Mouse (Mus musculus): ENCODE measurements around the gene Itgal. TPM values are rescaled to one million over a fixed set of nuclear protein-coding genes. Genes with fewer than 3 reads are reported as not detected.
"Not testable (repeated sequence)": the region's sequence is repeated elsewhere in the genome, so short reads cannot be mapped to it uniquely, and the experiment has no call there.

Itgal gene
- 1.5 and 1.9 TPM in 2 replicates for polyA plus RNA-seq (2015; fragmentation: Nextera tagmentation; extraction: Ambion mirVana)

DNA sequence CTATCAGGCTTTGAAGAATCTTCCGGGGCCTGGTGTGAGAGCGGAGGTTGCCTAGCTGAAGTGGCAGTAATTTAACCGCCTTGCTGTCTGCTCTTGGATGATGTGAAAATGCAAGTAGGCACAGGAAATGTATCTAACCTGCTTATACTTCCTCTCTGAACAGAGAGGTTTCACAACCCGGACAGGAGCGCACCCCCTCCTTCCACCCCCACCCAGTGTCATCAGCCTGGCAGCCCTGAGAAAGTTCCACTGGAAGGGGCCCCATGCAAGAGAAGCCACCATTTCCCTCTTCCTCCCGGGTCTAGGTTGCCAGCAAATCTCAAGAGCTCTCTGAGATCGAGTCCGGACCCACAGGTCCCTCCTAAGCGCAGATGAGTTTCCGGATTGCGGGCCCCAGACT is at the start of gene Itgal:
Gene Itgal (plus strand): TSS at position 163 of the 400 bp plus-strand sequence.
- no peak for ATAC-seq (ENCODE audit: insufficient number of reproducible peaks, low FRiP score, low TSS enrichment, low read depth)
- Histone ChIP-seq H3K27me3 (no peaks in the 10 kb centered on the region), H3K9ac (no peak within 1 kb of the TSS), H3K4me3 (replicated peaks) (no peak within 1 kb of the TSS), H3K9me3 (replicated peaks) (no peaks in the 10 kb centered on the region), H3K27ac (replicated peaks) (no peak within 1 kb of the TSS), H3K4me1 (no peaks in the 10 kb centered on the region), H3K36me3 (no peaks in the 10 kb centered on the region), H3K4me2 (replicated peaks) (no peak within 1 kb of the TSS)
- 81% methylated on average over 11 of the region's 11 CpGs for WGBS

DNA sequence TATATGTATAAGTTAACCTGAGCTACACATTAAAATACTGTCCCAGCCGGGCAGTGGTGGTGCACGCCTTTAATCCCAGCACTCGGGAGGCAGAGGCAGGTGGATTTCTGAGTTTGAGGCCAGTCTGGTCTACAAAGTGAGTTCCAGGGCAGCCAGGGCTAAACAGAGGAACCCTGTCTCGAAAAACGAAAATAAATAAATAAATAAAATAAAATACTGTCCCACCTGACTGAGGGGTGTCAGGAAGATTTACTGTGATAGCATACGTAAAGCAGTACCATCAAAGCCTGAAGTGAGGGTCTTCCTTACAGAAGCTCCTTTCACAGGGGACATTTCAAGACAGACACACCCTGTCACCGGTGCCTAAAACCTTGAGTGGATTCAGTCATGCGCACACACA is 45.5 kb upstream of the Itgal start:
- not testable (repeated sequence) for H3K27me3 ChIP-seq; ATAC-seq (ENCODE audit: insufficient number of reproducible peaks, low FRiP score, low TSS enrichment, low read depth); H3K9me3 ChIP-seq (replicated peaks); H3K9ac ChIP-seq; H3K4me2 ChIP-seq (replicated peaks); H3K4me3 ChIP-seq (replicated peaks); H3K27ac ChIP-seq (replicated peaks)
- Histone ChIP-seq H3K36me3 (peaks cover 32% of the 10 kb centered on the region), H3K4me1 (peaks cover 31% of the 10 kb centered on the region)
- WGBS = 90% methylated on average over 8 of the region's 8 CpGs

DNA sequence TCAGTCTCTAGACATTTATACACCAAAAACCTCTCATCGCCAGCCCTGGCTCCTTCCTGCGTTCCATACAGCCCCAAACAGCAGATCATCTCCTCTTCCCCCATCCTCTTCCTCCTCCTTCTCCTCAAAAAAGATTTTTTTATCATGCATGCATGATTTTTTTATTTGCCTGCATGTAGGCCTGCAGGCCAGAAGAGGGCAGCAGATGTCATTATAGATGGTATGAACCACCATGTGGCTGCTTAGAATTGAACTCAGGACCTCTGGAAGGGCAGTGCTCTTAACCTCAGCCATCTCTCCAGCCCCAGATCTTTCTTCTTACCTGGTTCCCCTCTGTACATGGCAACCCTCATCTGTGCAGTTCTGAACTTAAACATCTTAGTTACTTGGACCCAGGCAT is 43.6 kb upstream of the Itgal start:
- no peak overlapping the region for H3K9ac ChIP-seq
- H3K4me3 ChIP-seq (replicated peaks) = no peak overlapping the region
- H3K27me3 ChIP-seq = no peaks in the 10 kb centered on the region
- ATAC-seq (ENCODE audit: insufficient number of reproducible peaks, low FRiP score, low TSS enrichment, low read depth) = no peak
- H3K4me1 ChIP-seq = peaks cover 17% of the 10 kb centered on the region
- no peak overlapping the region for H3K27ac ChIP-seq (replicated peaks)
- no peaks in the 10 kb centered on the region for H3K9me3 ChIP-seq (replicated peaks)
- H3K4me2 ChIP-seq (replicated peaks) = no peak overlapping the region
- H3K36me3 ChIP-seq = peaks cover 34% of the 10 kb centered on the region
- 90% methylated on average over 2 of the region's 2 CpGs for WGBS

DNA sequence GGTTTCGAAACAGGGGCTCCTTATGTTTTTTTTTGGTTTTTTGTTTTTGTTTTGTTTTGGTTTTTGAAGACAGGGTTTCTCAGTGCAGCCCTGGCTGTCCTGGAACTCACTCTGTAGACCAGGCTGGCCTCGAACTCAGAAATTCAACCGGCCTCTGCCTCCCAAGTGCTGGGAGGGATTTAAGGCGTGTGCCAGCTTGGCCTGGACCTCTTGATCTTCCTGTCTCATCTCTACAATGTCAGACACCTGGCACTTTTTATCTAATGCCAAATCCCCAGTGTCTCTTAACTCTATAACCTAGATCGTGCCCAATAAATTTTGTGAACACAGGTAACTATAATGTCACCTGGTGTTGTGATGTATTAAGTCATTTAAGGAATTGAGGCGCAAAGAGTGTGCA is 42.7 kb upstream of the Itgal start:
- peak overlapping the region; percentile 54; the same call in 1 of the 2 replicates for H3K9ac ChIP-seq
- ATAC-seq (ENCODE audit: insufficient number of reproducible peaks, low FRiP score, low TSS enrichment, low read depth) = no peak
- H3K27me3 ChIP-seq = no peaks in the 10 kb centered on the region
- H3K9me3 ChIP-seq (replicated peaks) = no peaks in the 10 kb centered on the region
- H3K4me3 ChIP-seq (replicated peaks) = peak overlapping the region; percentile 62
- H3K36me3 ChIP-seq = peaks cover 25% of the 10 kb centered on the region; the same call in 1 of the 2 replicates
- 70% methylated on average over 6 of the region's 6 CpGs for WGBS
- peak overlapping the region; percentile 91 for H3K27ac ChIP-seq (replicated peaks)
- H3K4me1 ChIP-seq = peaks cover 17% of the 10 kb centered on the region
- H3K4me2 ChIP-seq (replicated peaks) = peak overlapping the region; percentile 95

DNA sequence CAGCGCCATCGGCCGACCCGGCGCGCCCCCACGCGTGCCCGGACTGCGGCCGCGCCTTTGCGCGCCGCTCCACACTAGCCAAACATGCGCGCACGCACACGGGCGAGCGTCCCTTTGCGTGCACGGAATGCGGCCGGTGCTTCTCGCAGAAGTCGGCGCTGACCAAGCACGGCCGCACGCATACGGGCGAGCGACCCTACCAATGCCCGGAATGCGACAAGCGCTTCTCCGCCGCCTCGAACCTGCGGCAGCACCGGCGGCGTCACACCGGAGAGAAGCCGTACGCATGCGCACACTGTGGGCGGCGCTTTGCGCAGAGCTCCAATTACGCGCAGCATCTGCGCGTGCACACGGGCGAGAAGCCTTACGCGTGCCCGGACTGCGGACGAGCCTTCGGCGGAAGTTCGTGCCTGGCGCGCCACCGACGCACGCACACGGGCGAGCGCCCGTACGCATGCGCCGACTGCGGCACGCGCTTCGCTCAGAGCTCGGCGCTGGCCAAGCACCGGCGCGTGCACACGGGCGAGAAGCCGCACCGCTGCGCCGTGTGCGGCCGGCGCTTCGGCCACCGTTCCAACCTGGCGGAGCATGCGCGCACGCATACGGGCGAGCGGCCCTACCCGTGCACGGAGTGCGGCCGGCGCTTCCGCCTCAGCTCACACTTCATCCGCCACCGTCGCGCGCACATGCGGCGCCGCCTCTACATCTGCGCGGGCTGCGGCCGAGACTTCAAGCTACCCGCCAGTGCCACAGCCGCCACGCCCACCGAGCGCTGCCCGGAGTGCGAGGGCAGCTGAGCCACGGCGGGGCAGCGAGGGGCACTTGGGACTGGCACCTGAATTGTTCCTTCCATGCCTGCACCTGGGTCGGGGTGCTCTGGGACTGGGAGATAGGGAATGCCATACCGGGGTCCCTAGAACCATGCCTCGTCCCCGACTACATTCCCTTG is 42.0 kb upstream of the Itgal start:
- Histone ChIP-seq H3K9me3 (replicated peaks) (no peaks in the 10 kb centered on the region), H3K4me3 (replicated peaks) (peak overlapping the region; percentile 62), H3K4me2 (replicated peaks) (peak overlapping the region; percentile 95), H3K27ac (replicated peaks) (peak overlapping the region; percentile 91), H3K36me3 (peaks cover 25% of the 10 kb centered on the region; the same call in 1 of the 2 replicates), H3K4me1 (peaks cover 20% of the 10 kb centered on the region), H3K27me3 (no peaks in the 10 kb centered on the region), H3K9ac (peak overlapping the region; percentile 68)
- WGBS = under 1% methylated on average over 136 of the region's 136 CpGs
- peak; percentile 92 for ATAC-seq (ENCODE audit: insufficient number of reproducible peaks, low FRiP score, low TSS enrichment, low read depth)

DNA sequence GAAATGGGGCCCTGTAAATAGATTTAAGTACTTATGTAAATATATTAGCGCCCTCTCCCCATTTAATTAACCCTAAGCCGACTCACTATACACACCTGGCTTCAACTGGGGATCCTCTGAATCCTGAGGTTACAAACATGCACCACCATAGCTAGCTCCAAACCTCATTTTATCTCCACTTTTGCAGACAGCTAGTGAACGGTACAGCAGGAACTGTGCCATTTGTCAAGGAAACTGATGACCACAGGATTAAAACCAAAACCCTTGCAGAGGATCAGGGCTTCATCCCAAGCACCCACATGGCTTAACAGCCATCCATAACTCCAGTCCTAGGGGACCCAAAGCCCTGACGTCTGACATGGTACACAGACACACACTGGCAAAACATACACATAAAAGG is 41.1 kb upstream of the Itgal start:
- ATAC-seq (ENCODE audit: insufficient number of reproducible peaks, low FRiP score, low TSS enrichment, low read depth) = no peak
- Histone ChIP-seq H3K4me2 (replicated peaks) (peak overlapping the region; percentile 95), H3K9ac (peak overlapping the region; percentile 68; the same call in 1 of the 2 replicates), H3K27me3 (no peaks in the 10 kb centered on the region), H3K27ac (replicated peaks) (peak overlapping the region; percentile 91), H3K9me3 (replicated peaks) (no peaks in the 10 kb centered on the region), H3K4me1 (peaks cover 29% of the 10 kb centered on the region), H3K4me3 (replicated peaks) (peak overlapping the region; percentile 62), H3K36me3 (peaks cover 16% of the 10 kb centered on the region; the same call in 1 of the 2 replicates)
- 27% methylated on average over 4 of the region's 4 CpGs for WGBS

DNA sequence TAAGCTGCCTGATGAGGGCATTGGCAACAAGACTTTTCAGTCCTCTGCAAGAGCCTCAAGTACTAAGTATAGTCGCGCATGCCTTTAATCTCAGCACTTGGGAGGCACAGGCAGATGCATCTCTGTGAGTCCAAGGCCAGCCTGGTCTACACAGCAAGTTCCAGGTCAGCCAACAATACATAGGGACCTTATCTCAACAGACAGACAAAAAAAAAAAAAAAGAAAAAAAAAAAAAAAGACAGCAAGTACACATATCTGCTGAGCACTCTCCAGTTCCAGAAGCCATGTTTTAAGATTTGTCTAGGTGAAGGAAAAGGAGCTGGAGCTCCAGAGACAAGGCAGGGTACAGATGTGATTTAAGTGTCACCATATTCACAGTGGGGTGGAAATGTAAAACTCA is 40.1 kb upstream of the Itgal start:
- WGBS = 90% methylated on average over 2 of the region's 2 CpGs
- H3K4me2 ChIP-seq (replicated peaks) = no peak overlapping the region

DNA sequence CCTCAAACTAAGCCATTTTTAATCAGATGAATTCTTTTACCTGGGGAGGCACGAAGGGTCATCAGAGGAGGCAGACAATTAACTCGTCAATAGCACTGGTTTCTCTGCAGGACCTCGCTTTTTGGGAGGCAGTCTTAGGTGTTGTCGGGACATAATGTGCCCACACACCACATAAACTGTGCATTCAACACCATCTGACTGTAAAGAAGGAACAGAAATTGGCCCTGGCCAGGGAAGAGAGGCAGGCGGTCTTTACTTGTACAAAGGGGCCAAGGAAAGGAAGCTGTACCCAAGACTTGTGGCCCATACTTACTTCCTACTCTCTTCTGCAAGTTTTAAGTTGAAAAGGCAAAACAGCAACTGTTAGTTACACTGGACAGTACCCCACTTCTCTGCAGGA is 39.5 kb upstream of the Itgal start:
- Histone ChIP-seq H3K9ac (no peak overlapping the region), H3K36me3 (0 out of 2 replicates have a peak, but pooled peaks cover 11% of the 10 kb centered on the region), H3K4me1 (peaks cover 36% of the 10 kb centered on the region), H3K4me2 (replicated peaks) (no peak overlapping the region), H3K27me3 (no peaks in the 10 kb centered on the region), H3K9me3 (replicated peaks) (no peaks in the 10 kb centered on the region), H3K27ac (replicated peaks) (no peak overlapping the region), H3K4me3 (replicated peaks) (no peak overlapping the region)
- no peak for ATAC-seq (ENCODE audit: insufficient number of reproducible peaks, low FRiP score, low TSS enrichment, low read depth)
- 89% methylated on average over 5 of the region's 5 CpGs for WGBS

More for the DNA sequence above, 40.1 kb upstream of the Itgal start:
- H3K9me3 ChIP-seq (replicated peaks) = no peaks in the 10 kb centered on the region
- H3K27ac ChIP-seq (replicated peaks) = no peak overlapping the region
- H3K36me3 ChIP-seq = 0 out of 2 replicates have a peak, but pooled peaks cover 11% of the 10 kb centered on the region
- peaks cover 32% of the 10 kb centered on the region for H3K4me1 ChIP-seq
- no peaks in the 10 kb centered on the region for H3K27me3 ChIP-seq
- H3K4me3 ChIP-seq (replicated peaks) = no peak overlapping the region
- H3K9ac ChIP-seq = no peak overlapping the region
- ATAC-seq (ENCODE audit: insufficient number of reproducible peaks, low FRiP score, low TSS enrichment, low read depth) = no peak

DNA sequence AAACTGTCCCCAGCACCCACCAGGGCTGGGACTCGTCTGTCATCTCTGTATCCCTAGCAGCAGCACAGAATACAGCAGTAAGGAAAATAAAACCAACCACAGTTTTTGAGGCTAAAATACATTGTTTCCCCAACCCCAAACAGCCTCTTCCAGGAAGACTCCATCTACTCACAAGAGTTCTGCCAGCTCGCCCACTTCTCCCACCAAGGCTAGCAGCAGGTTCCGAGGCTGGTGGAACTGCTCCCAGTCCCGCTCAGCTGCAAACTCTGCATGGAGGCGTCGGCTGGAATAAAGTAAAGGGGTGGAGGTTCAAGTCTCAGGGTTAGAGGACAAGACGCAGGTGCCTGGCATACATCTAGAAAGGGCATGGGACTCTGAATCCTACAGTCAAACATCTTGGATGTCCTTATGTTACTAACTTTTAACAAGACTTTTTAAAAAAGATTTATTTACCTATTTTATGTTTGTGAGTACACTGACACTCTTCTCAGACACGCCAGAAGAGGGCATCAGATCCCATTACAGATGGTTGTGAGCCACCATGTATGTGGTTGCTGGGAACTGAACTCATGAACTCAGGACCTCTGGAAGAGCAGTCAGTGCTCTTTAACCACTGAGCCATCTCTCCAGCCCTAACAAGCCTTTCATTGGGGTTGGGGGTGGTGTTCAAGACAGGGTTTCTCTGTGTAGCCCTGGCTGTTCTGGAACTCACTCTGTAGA is 36.7 kb upstream of the Itgal start:
- Histone ChIP-seq H3K9me3 (replicated peaks) (no peaks in the 10 kb centered on the region), H3K27ac (replicated peaks) (no peak overlapping the region), H3K4me1 (peaks cover 27% of the 10 kb centered on the region), H3K27me3 (no peaks in the 10 kb centered on the region), H3K9ac (no peak overlapping the region), H3K4me3 (replicated peaks) (peak overlapping the region; percentile 78), H3K36me3 (0 out of 2 replicates have a peak, but pooled peaks cover 11% of the 10 kb centered on the region), H3K4me2 (replicated peaks) (peak overlapping the region; percentile 75)
- no peak for ATAC-seq (ENCODE audit: insufficient number of reproducible peaks, low FRiP score, low TSS enrichment, low read depth)
- WGBS = 67% methylated on average over 8 of the region's 8 CpGs

DNA sequence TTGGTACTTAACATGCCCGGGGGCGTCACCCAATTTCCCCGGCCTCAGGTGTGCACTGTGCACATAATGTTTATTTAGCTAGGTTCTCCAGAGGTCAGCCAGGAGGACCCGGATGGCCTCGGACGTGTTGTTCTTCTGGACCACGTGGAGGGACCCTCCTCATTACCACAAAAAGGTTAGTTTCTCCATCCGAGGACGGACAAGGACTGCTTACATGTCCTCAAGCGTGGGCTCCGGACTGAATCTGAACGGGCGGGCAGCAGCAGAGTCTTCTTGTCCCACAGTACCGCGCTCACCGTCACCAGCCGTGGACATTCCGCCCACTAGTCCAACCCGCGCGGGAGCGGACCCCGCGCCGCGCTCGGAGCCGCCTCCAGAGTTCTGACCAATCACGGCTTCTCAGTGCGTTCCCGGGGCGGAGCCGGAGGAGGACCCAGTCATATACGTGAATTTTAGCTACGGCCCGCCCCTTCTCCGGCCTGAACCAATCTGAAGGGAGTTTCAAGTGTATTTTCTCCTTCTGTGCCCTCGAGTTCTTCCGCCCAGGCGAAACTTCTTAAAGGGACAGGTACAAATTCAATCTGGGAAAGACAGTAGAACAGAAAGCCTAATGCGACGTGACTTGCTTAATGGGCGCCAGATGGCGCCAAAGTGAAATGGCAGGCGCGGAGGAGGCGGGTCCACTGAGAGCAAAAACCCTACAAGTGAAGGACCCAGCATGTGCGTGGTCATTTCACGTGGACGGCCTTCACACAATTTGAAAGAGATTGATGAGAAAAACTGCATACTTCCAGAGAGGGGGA is 35.5 kb upstream of the Itgal start, which contains the start of gene Dctpp1:
Gene Dctpp1 (minus strand): TSS at position 401 of the 803 bp plus-strand sequence.
- under 1% methylated on average over 50 of the region's 50 CpGs for WGBS
- Histone ChIP-seq H3K4me3 (replicated peaks) (peak within 1 kb of the TSS; percentile 78), H3K27me3 (no peaks in the 10 kb centered on the region), H3K9me3 (replicated peaks) (no peaks in the 10 kb centered on the region), H3K9ac (peak within 1 kb of the TSS; percentile 56), H3K27ac (replicated peaks) (peak within 1 kb of the TSS; percentile 25; the same call in 1 of the 2 replicates), H3K36me3 (0 out of 2 replicates have a peak, but pooled peaks cover 10% of the 10 kb centered on the region), H3K4me1 (peaks cover 18% of the 10 kb centered on the region), H3K4me2 (replicated peaks) (peak within 1 kb of the TSS; percentile 75)
- ATAC-seq (ENCODE audit: insufficient number of reproducible peaks, low FRiP score, low TSS enrichment, low read depth) = peak; percentile 99

Measured in embryonic facial prominence, embryonic 15.5 days (tissue).